Mouse (Mus musculus) liver, embryonic 12.5 days (tissue): ENCODE measurements around the gene Flii. TPM values are rescaled to one million over a fixed set of nuclear protein-coding genes. Genes with fewer than 3 reads are reported as not detected.

ENCODE experiments used
- ATAC-seq: fragments of 200-750 bp; cut with Nextera tagmentation; 2 replicates; pipeline ENCODE4 v1.8.0; 2017; ENCODE audit warnings: moderate number of reproducible peaks, mild to moderate bottlenecking, moderate library complexity
- H3K27ac ChIP-seq: fragments of 300-500 bp; sonication (generic); 2 replicates; pipeline ENCODE4 v1.5.1; 2016; ENCODE audit warnings: mild to moderate bottlenecking
- H3K27me3 ChIP-seq: fragments of 300-500 bp; sonication (generic); replicated peaks from 2 replicates; pipeline ENCODE4 v1.6.1; 2016; ENCODE audit warnings: mild to moderate bottlenecking, moderate library complexity
- H3K36me3 ChIP-seq: fragments of 300-500 bp; sonication (generic); 2 replicates; pipeline ENCODE4 v1.6.1; 2016; ENCODE audit warnings: mild to moderate bottlenecking, moderate library complexity
- H3K4me1 ChIP-seq: fragments of 300-500 bp; sonication (generic); 2 replicates; pipeline ENCODE4 v1.6.1; 2016
- H3K4me2 ChIP-seq: fragments of 300-500 bp; sonication (generic); 2 replicates; pipeline ENCODE4 v1.6.1; 2016; ENCODE audit warnings: mild to moderate bottlenecking, moderate library complexity
- H3K4me3 ChIP-seq: fragments of 300-500 bp; sonication (generic); 2 replicates; pipeline ENCODE4 v1.5.1; 2016; ENCODE audit warnings: mild to moderate bottlenecking, moderate library complexity
- H3K9ac ChIP-seq: fragments of 300-500 bp; sonication (generic); 2 replicates; pipeline ENCODE4 v1.6.1; 2016; ENCODE audit warnings: mild to moderate bottlenecking, moderate library complexity
- H3K9me3 ChIP-seq: fragments of 300-500 bp; sonication (generic); replicated peaks from 2 replicates; pipeline ENCODE4 v1.6.1; 2016; ENCODE audit warnings: mild to moderate bottlenecking, moderate library complexity
- WGBS: fragments of 180-500 bp; shearing (Covaris S2); methylation state at CpG from one replicate; pipeline ENCODE4 v1.1.7; 2016; ENCODE audit not compliant: insufficient replicate concordance; 5-methylcytosine and 5-hydroxymethylcytosine counted together
- polyA plus RNA-seq: library from polyadenylated mRNA; unstranded; fragments of >200 nt; fragmentation: Nextera tagmentation; extraction: Ambion mirVana; gene quantifications from 2 replicates; pipeline ENCODE4 v1.2.1, GENCODE M21; 2016

Gene Flii
- polyA plus RNA-seq, 1 experiment from 2014 or later: 41.7 TPM

- no peak for ATAC-seq
Measured at GRCm38 (mm10) chr11:60712040-60712439, 15.0 kb downstream of the Flii start.

GRCm38 (mm10) chr11:60711218-60711617, 15.8 kb downstream of the Flii start:
- WGBS: 84% methylated on average over 17 of the region's 17 CpGs
- no peak overlapping the region for H3K27ac ChIP-seq
- no peak for ATAC-seq
- H3K9me3 ChIP-seq: no peaks in the 10 kb centered on the region
- H3K27me3 ChIP-seq: no peaks in the 10 kb centered on the region
- H3K36me3 ChIP-seq: peaks cover 100% of the 10 kb centered on the region
- no peak overlapping the region for H3K4me2 ChIP-seq
- H3K4me3 ChIP-seq: no peak overlapping the region
- no peaks in the 10 kb centered on the region for H3K4me1 ChIP-seq
- no peak overlapping the region for H3K9ac ChIP-seq

More at GRCm38 (mm10) chr11:60712040-60712439, 15.0 kb downstream of the Flii start:
- Histone ChIP-seq H3K36me3 (peaks cover 100% of the 10 kb centered on the region), H3K9me3 (no peaks in the 10 kb centered on the region), H3K27ac (no peak overlapping the region), H3K4me3 (no peak overlapping the region), H3K9ac (no peak overlapping the region), H3K4me2 (no peak overlapping the region), H3K27me3 (no peaks in the 10 kb centered on the region), H3K4me1 (no peaks in the 10 kb centered on the region)
- 89% methylated on average over 18 of the region's 18 CpGs for WGBS

- no peak overlapping the region for H3K4me3 ChIP-seq
- no peak overlapping the region for H3K9ac ChIP-seq
- no peaks in the 10 kb centered on the region for H3K27me3 ChIP-seq
- peaks cover 96% of the 10 kb centered on the region for H3K36me3 ChIP-seq
- H3K4me1 ChIP-seq: no peaks in the 10 kb centered on the region
- WGBS: 89% methylated on average over 45 of the region's 45 CpGs
- H3K9me3 ChIP-seq: no peaks in the 10 kb centered on the region
- ATAC-seq: no peak
- no peak overlapping the region for H3K4me2 ChIP-seq
- no peak overlapping the region for H3K27ac ChIP-seq
Measured at GRCm38 (mm10) chr11:60709481-60710465, 17.3 kb downstream of the Flii start.

- H3K36me3 ChIP-seq: peaks cover 88% of the 10 kb centered on the region
- H3K4me3 ChIP-seq: no peak overlapping the region
- H3K27me3 ChIP-seq: no peaks in the 10 kb centered on the region
- H3K4me1 ChIP-seq: no peaks in the 10 kb centered on the region
- H3K9me3 ChIP-seq: no peaks in the 10 kb centered on the region
- no peak overlapping the region for H3K4me2 ChIP-seq
- ATAC-seq: no peak
- H3K27ac ChIP-seq: no peak overlapping the region
- H3K9ac ChIP-seq: no peak overlapping the region
- 84% methylated on average over 10 of the region's 10 CpGs for WGBS
Measured at GRCm38 (mm10) chr11:60708631-60709030, 18.4 kb downstream of the Flii start.

- H3K27ac ChIP-seq: no peak overlapping the region
- WGBS: 73% methylated on average over 3 of the region's 3 CpGs
- no peak for ATAC-seq
Measured at GRCm38 (mm10) chr11:60707672-60708071, 19.4 kb downstream of the Flii start.

GRCm38 (mm10) chr11:60706696-60707480, 20.2 kb downstream of the Flii start:
- Histone ChIP-seq H3K9ac (no peak overlapping the region), H3K4me3 (no peak overlapping the region), H3K4me2 (no peak overlapping the region), H3K9me3 (no peaks in the 10 kb centered on the region), H3K4me1 (peaks cover 7% of the 10 kb centered on the region), H3K27me3 (no peaks in the 10 kb centered on the region), H3K27ac (no peak overlapping the region), H3K36me3 (peaks cover 70% of the 10 kb centered on the region)
- WGBS: 85% methylated on average over 14 of the region's 14 CpGs
- no peak for ATAC-seq

More at GRCm38 (mm10) chr11:60707672-60708071, 19.4 kb downstream of the Flii start:
- Histone ChIP-seq H3K4me1 (peaks cover 7% of the 10 kb centered on the region), H3K4me2 (no peak overlapping the region), H3K36me3 (peaks cover 78% of the 10 kb centered on the region), H3K4me3 (no peak overlapping the region), H3K27me3 (no peaks in the 10 kb centered on the region), H3K9me3 (no peaks in the 10 kb centered on the region), H3K9ac (no peak overlapping the region)

GRCm38 (mm10) chr11:60706076-60706475, 21.0 kb downstream of the Flii start:
- Histone ChIP-seq H3K4me1 (peaks cover 14% of the 10 kb centered on the region), H3K9ac (no peak overlapping the region), H3K4me3 (no peak overlapping the region), H3K9me3 (no peaks in the 10 kb centered on the region), H3K27me3 (no peaks in the 10 kb centered on the region), H3K27ac (no peak overlapping the region), H3K4me2 (no peak overlapping the region), H3K36me3 (peaks cover 62% of the 10 kb centered on the region)
- WGBS: 80% methylated on average over 7 of the region's 7 CpGs
- ATAC-seq: no peak

GRCm38 (mm10) chr11:60705255-60705654, 21.8 kb downstream of the Flii start:
- Histone ChIP-seq H3K4me1 (peaks cover 22% of the 10 kb centered on the region), H3K36me3 (peaks cover 54% of the 10 kb centered on the region), H3K4me2 (no peak overlapping the region), H3K27me3 (no peaks in the 10 kb centered on the region), H3K4me3 (no peak overlapping the region), H3K9me3 (no peaks in the 10 kb centered on the region), H3K27ac (no peak overlapping the region), H3K9ac (no peak overlapping the region)
- WGBS: 86% methylated on average over 3 of the region's 3 CpGs
- ATAC-seq: no peak

- Histone ChIP-seq H3K4me1 (peaks cover 25% of the 10 kb centered on the region), H3K27ac (no peak overlapping the region), H3K9ac (no peak overlapping the region), H3K4me2 (no peak overlapping the region), H3K27me3 (no peaks in the 10 kb centered on the region), H3K36me3 (peaks cover 44% of the 10 kb centered on the region), H3K4me3 (no peak overlapping the region), H3K9me3 (no peaks in the 10 kb centered on the region)
- 83% methylated on average over 19 of the region's 19 CpGs for WGBS
- no peak for ATAC-seq
Measured at GRCm38 (mm10) chr11:60704023-60704880, 22.8 kb downstream of the Flii start.

- no peak for ATAC-seq
- Histone ChIP-seq H3K27ac (no peak overlapping the region), H3K36me3 (peaks cover 33% of the 10 kb centered on the region), H3K4me1 (peaks cover 37% of the 10 kb centered on the region), H3K9me3 (no peaks in the 10 kb centered on the region), H3K4me3 (no peak overlapping the region), H3K27me3 (no peaks in the 10 kb centered on the region), H3K9ac (no peak overlapping the region), H3K4me2 (no peak overlapping the region)
- 30% methylated on average over 4 of the region's 4 CpGs for WGBS
Measured at GRCm38 (mm10) chr11:60703131-60703530, 23.9 kb downstream of the Flii start.

- Histone ChIP-seq H3K27me3 (no peaks in the 10 kb centered on the region), H3K36me3 (peaks cover 17% of the 10 kb centered on the region), H3K27ac (no peak overlapping the region), H3K9me3 (no peaks in the 10 kb centered on the region), H3K4me2 (no peak overlapping the region), H3K4me1 (peaks cover 38% of the 10 kb centered on the region), H3K4me3 (no peak overlapping the region), H3K9ac (no peak overlapping the region)
- no peak for ATAC-seq
- WGBS: 68% methylated on average over 3 of the region's 4 CpGs
Measured at GRCm38 (mm10) chr11:60701611-60702010, 25.5 kb downstream of the Flii start.
